Mouse (Mus musculus) limb, embryonic 14.5 days (tissue): ENCODE data around the gene Rasa3. TPM values are rescaled to one million over a fixed set of nuclear protein-coding genes. Genes with fewer than 3 reads are reported as not detected.

Experiments
- ATAC-seq: fragments of 200-750 bp; cut with Nextera tagmentation; 2 replicates; pipeline ENCODE4 v1.8.0; 2017; ENCODE audit warnings: low read depth, moderate number of reproducible peaks, moderate TSS enrichment; ENCODE audit not compliant: low FRiP score
- DNase-seq: peaks from one replicate; pipeline ENCODE4 v3.0.0-alpha.2; 2015; ENCODE audit warnings: low spot score
- H3K27ac ChIP-seq: fragments of 300-500 bp; sonication (generic); replicated peaks from 2 replicates; pipeline ENCODE4 v1.5.1; 2014; ENCODE audit warnings: low read depth, mild to moderate bottlenecking, low read length, moderate library complexity, mixed read lengths
- H3K27me3 ChIP-seq: fragments of 300-500 bp; sonication (generic); 2 replicates; pipeline ENCODE4 v1.6.1; 2014; ENCODE audit warnings: low read length, mixed read lengths; ENCODE audit not compliant: control insufficient read depth, insufficient read depth
- H3K36me3 ChIP-seq: fragments of 300-500 bp; sonication (generic); 2 replicates; pipeline ENCODE4 v1.6.1; 2014; ENCODE audit warnings: mild to moderate bottlenecking, low read length, moderate library complexity, mixed read lengths; ENCODE audit not compliant: control insufficient read depth, insufficient read depth
- H3K4me1 ChIP-seq: fragments of 300-500 bp; sonication (generic); 2 replicates; pipeline ENCODE4 v1.6.1; 2014; ENCODE audit warnings: antibody characterized with exemption, low read length, mixed read lengths; ENCODE audit not compliant: control insufficient read depth, insufficient read depth
- H3K4me2 ChIP-seq: fragments of 300-500 bp; sonication (generic); replicated peaks from 2 replicates; pipeline ENCODE4 v1.6.1; 2014; ENCODE audit warnings: low read depth, mild to moderate bottlenecking, low read length, moderate library complexity; ENCODE audit not compliant: severe bottlenecking
- H3K4me3 ChIP-seq: fragments of 300-500 bp; sonication (generic); replicated peaks from 2 replicates; pipeline ENCODE4 v1.5.1; 2014; ENCODE audit warnings: low read length
- H3K9ac ChIP-seq: fragments of 300-500 bp; sonication (generic); 2 replicates; pipeline ENCODE4 v1.6.1; 2014; ENCODE audit warnings: mild to moderate bottlenecking, low read depth, low read length, moderate library complexity; ENCODE audit not compliant: severe bottlenecking
- H3K9me3 ChIP-seq: fragments of 300-500 bp; sonication (generic); 2 replicates; pipeline ENCODE4 v1.6.1; 2016; ENCODE audit warnings: low read length; ENCODE audit not compliant: control insufficient read depth
- POLR2A ChIP-seq: fragments of 200-500 bp; IDR thresholded peaks from 2 replicates; pipeline ENCODE4 v1.8.0; 2012; ENCODE audit warnings: inconsistent platforms, mild to moderate bottlenecking, moderate library complexity, borderline replicate concordance; ENCODE audit not compliant: insufficient read depth, insufficient read length; ENCODE audit errors: extremely low read depth
- WGBS: fragments of 180-500 bp; shearing (Covaris S2); extraction: QIAGEN DNeasy Blood & Tissue Kit; methylation state at CpG from one replicate; pipeline ENCODE4 v1.1.7; 2014; 5-methylcytosine and 5-hydroxymethylcytosine counted together
- polyA plus RNA-seq, 2 experiments: library from polyadenylated mRNA; depleted of rRNA in 1 of 2; stranded (reverse) in 1 of 2; unstranded in 1 of 2; fragments of >200 nt; fragmentation: Nextera tagmentation in 1 of 2; extraction: Ambion mirVana in 1 of 2; gene quantifications; 2 replicates each; pipeline versions ENCODE4 v1.2.1 to v1.2.3; 2012 to 2014

Gene Rasa3
- polyA plus RNA-seq, 2 experiments = 30.8 to 31.6 TPM

DNA sequence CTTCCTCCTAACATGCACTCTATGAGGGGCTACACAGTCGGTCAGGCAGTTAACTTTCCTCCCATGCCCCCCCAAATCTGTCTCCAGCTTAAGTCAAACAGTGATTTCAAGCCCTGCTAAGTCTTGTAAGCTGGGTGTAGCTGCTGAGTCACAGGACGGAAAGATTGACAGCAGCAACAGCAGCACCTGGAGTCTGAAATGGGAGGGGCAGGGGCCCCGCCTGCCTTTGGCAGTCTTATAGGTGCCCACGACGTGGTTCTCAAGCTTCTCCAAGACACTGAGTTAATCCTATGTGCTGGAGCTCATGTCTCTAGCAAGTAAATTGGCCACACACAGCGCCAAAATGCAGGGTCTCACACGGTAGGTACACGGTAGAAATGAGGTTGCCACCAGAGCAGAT lies 84.1 kb downstream of the Rasa3 start:
- Histone ChIP-seq H3K27me3 (no peaks in the 10 kb centered on the region), H3K36me3 (peaks cover 14% of the 10 kb centered on the region), H3K9me3 (no peaks in the 10 kb centered on the region), H3K4me1 (no peaks in the 10 kb centered on the region), H3K4me3 (no peak overlapping the region), H3K27ac (no peak overlapping the region), H3K4me2 (no peak overlapping the region), H3K9ac (no peak overlapping the region)
- DNase-seq (no peak), ATAC-seq (no peak)
- WGBS = 76% methylated on average over 8 of the region's 8 CpGs
- TF ChIP-seq POLR2A = no peak

DNA sequence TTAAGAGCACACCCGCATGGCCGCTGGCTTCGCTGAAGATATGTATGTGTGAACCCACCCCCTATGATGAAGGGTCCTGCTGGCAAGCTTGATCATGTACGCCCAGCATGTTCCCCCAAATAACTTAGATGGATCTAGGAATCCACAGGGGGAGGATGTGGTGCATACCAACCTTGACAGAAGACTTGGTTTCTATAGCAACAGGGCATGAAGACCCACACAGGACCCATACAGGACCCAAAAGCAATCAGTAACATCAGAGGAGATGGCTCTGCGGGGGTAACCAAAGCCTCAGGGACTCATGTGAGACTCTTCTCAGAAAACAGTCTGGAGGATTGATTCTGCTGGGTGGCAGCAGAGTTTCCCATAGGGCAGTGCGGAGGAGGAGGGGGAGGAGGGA lies 86.2 kb downstream of the Rasa3 start:
- no peak overlapping the region for H3K4me2 ChIP-seq
- H3K9ac ChIP-seq = no peak overlapping the region
- H3K9me3 ChIP-seq = no peaks in the 10 kb centered on the region
- no peak for DNase-seq
- no peak for ATAC-seq
- no peak overlapping the region for H3K27ac ChIP-seq
- peaks cover 2% of the 10 kb centered on the region; the same call in 1 of the 2 replicates for H3K36me3 ChIP-seq
- WGBS = 82% methylated on average over 6 of the region's 6 CpGs
- no peaks in the 10 kb centered on the region for H3K4me1 ChIP-seq
- no peaks in the 10 kb centered on the region for H3K27me3 ChIP-seq
- no peak for TF ChIP-seq POLR2A
- H3K4me3 ChIP-seq = no peak overlapping the region

DNA sequence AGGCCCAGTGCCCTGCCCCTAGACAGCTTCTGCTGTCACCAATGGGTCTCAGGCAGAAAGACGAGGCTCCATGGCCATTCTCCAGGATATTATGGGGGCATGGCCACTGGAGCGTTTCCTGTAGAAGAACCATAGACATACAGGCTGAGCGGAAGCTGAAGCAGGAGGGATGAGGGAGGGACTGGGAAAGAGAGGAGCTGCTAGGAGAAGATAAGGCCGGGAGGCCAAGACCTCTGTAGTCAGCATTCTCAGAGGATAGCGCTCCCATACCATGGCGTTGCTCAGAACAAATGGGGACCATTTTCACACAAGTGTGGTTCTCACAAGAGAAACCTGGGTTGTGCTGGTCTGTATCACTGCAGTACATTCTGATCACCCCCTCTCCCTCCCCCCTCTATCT lies 88.3 kb downstream of the Rasa3 start:
- Histone ChIP-seq H3K4me2 (no peak overlapping the region), H3K4me1 (no peaks in the 10 kb centered on the region), H3K9me3 (no peaks in the 10 kb centered on the region), H3K36me3 (peaks cover 13% of the 10 kb centered on the region), H3K27ac (no peak overlapping the region), H3K4me3 (no peak overlapping the region), H3K9ac (no peak overlapping the region), H3K27me3 (no peaks in the 10 kb centered on the region)
- ATAC-seq = no peak
- no peak for TF ChIP-seq POLR2A
- no peak for DNase-seq
- WGBS = 85% methylated on average over 6 of the region's 6 CpGs

DNA sequence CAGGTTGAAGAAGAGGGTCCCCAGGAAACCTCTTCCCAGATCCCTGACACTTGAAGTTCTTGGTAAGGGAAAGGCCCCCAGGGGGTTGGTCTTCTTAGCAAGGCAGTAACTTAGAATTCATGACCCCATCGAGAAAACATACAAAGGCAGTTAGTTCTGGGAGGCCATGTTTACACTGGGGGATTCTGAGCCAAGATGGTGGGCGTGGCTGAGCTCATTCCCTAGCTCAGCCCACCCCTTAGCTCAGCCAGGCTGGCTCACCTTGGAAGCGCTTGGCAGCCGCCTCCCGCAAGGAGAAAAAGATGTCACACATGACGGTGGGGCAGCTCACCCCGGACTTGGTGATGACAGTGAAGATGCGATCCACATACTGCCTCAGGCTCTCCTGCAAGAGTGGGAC lies 92.8 kb downstream of the Rasa3 start:
- Histone ChIP-seq H3K4me1 (no peaks in the 10 kb centered on the region), H3K27me3 (no peaks in the 10 kb centered on the region), H3K36me3 (peaks cover 26% of the 10 kb centered on the region), H3K27ac (no peak overlapping the region), H3K9ac (no peak overlapping the region), H3K4me3 (no peak overlapping the region), H3K4me2 (no peak overlapping the region), H3K9me3 (no peaks in the 10 kb centered on the region)
- TF ChIP-seq POLR2A = no peak
- ATAC-seq (no peak), DNase-seq (no peak)
- 78% methylated on average over 8 of the region's 8 CpGs for WGBS

DNA sequence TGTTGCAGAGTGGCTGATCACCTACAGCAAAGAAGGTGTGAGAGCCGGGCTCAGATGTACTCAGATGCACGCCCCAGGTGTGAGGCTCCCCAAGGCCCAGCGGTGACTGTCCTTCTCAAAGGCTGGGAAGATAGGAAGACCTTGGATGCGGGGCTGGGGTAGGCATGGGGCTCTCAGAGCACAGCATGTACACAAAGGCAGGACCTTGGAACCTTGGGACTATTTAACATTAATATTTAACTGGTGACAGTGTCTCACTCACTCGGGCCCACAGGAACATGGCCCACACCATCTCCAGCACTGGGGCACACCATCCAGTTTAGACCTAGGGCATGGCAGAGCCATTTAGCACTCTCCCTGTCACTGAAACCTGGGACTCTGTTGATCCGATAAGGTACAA lies 99.5 kb downstream of the Rasa3 start:
- no peak overlapping the region for H3K4me2 ChIP-seq
- H3K4me1 ChIP-seq = no peaks in the 10 kb centered on the region
- TF ChIP-seq POLR2A = no peak
- no peak overlapping the region for H3K9ac ChIP-seq
- H3K9me3 ChIP-seq = no peaks in the 10 kb centered on the region
- H3K36me3 ChIP-seq = peaks cover 39% of the 10 kb centered on the region
- no peaks in the 10 kb centered on the region for H3K27me3 ChIP-seq
- ATAC-seq (no peak), DNase-seq (no peak)
- WGBS = 89% methylated on average over 6 of the region's 6 CpGs
- no peak overlapping the region for H3K27ac ChIP-seq
- no peak overlapping the region for H3K4me3 ChIP-seq

DNA sequence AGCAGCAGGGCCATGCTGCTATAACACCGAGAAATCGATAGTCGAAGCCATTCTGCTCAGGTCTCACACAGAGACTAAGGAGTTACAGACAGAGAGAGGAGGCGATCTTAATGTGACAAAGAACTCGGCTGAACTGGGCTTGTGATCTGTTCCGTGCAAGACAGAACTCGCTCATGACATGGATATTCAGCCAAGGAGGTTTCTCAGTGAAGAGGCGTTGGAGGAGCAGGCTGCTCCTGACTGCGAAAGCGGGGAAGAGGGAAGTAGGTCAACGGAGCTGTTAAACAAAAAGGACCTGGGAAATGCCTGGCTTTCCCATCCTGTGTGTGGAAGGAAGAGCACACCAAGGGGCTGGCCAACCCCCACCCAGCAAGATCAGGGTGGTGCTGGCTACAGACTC lies 105.4 kb downstream of the Rasa3 start:
- Histone ChIP-seq H3K36me3 (peaks cover 16% of the 10 kb centered on the region), H3K4me2 (no peak overlapping the region), H3K4me3 (no peak overlapping the region), H3K4me1 (0 out of 2 replicates have a peak, but pooled peaks cover 6% of the 10 kb centered on the region), H3K27me3 (no peaks in the 10 kb centered on the region), H3K9me3 (no peaks in the 10 kb centered on the region), H3K27ac (no peak overlapping the region), H3K9ac (no peak overlapping the region)
- no peak for TF ChIP-seq POLR2A
- 87% methylated on average over 11 of the region's 11 CpGs for WGBS
- DNase-seq = no peak
- ATAC-seq = no peak
